Mouse (Mus musculus): ENCODE results near the gene Gm20917. TPM values are rescaled to one million over a fixed set of nuclear protein-coding genes. Genes with fewer than 3 reads are reported as not detected.
"Not testable (repeated sequence)": the region's sequence is repeated elsewhere in the genome, so short reads cannot be mapped to it uniquely, and the experiment has no call there.

The Gm20917 gene
- not detected in 2 replicates for polyA plus RNA-seq (2014; fragmentation: Nextera tagmentation; extraction: Ambion mirVana)

- H3K36me3 ChIP-seq (ENCODE audit: control insufficient read depth, insufficient read depth, low read length) = not testable (repeated sequence)
- WGBS = no CpG with 5 or more reads among the region's 4 CpGs
Measured at GRCm38 (mm10) chrY:79151022-79151421, at the start of gene Gm20917. Gene Gm20917, minus strand, starts transcription at chrY:79151122.

More at GRCm38 (mm10) chrY:79151022-79151421, at the start of gene Gm20917:
- H3K4me2 ChIP-seq; ATAC-seq (replicated peaks; ENCODE audit: low FRiP score); H3K4me1 ChIP-seq (replicated peaks; ENCODE audit: control insufficient read depth, insufficient read depth, low read length); H3K4me3 ChIP-seq (ENCODE audit: low read depth, low read length); DNase-seq (ENCODE audit: low spot score); H3K9ac ChIP-seq (ENCODE audit: low read depth, low read length); H3K27me3 ChIP-seq (replicated peaks; ENCODE audit: control insufficient read depth, insufficient read depth, low read length); H3K27ac ChIP-seq (ENCODE audit: low read depth, low read length); H3K9me3 ChIP-seq (ENCODE audit: control insufficient read depth, low read length): not testable (repeated sequence)

Other genes starting within 250 kb of the Gm20917 start
- not detected in 2 replicates for gene Gm20916, start 168.4 kb upstream of the Gm20917 start, polyA plus RNA-seq (2014; fragmentation: Nextera tagmentation; extraction: Ambion mirVana)

All from liver, embryonic 11.5 days (tissue).